Mouse (Mus musculus): Measurements from ENCODE around the gene Olfr329-ps. TPM values are rescaled to one million over a fixed set of nuclear protein-coding genes. Genes with fewer than 3 reads are reported as not detected.
"Not testable (repeated sequence)": the region's sequence is repeated elsewhere in the genome, so short reads cannot be mapped to it uniquely, and the experiment has no call there.

Olfr329-ps gene
- not detected in 2 replicates for polyA plus RNA-seq (2012; rRNA removed)

DNA sequence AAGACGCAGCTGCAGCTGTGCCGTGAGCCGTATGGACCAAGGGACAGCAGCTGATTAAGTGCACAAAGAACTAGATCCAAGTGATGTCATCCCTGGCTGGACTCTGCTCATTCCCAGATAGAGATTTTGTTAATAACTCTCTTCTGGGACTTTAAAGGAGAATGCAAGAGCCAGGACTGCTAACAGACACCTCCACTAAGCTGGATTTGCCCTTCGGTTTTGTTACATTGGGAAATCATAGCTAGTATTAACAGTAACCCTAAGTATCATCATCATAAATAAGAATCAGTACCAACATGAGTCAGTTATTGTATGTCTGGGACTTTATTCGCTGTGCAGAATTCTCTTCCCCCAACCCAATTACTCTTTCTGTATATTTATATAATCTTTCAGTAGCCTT is at the start of gene Olfr329-ps:
TSS of gene Olfr329-ps (minus strand) at position 101 of the 400 bp plus-strand sequence.
- DNase-seq (ENCODE audit: low spot score) = no peak

- DNase-seq (ENCODE audit: low spot score) = no peak
Observed at GRCm38 (mm10) chr11:58594814-58595213, 48.6 kb upstream of the Olfr329-ps start, which contains the start of gene Olfr324. Gene Olfr324 (plus strand): TSS chr11:58595114.

DNA sequence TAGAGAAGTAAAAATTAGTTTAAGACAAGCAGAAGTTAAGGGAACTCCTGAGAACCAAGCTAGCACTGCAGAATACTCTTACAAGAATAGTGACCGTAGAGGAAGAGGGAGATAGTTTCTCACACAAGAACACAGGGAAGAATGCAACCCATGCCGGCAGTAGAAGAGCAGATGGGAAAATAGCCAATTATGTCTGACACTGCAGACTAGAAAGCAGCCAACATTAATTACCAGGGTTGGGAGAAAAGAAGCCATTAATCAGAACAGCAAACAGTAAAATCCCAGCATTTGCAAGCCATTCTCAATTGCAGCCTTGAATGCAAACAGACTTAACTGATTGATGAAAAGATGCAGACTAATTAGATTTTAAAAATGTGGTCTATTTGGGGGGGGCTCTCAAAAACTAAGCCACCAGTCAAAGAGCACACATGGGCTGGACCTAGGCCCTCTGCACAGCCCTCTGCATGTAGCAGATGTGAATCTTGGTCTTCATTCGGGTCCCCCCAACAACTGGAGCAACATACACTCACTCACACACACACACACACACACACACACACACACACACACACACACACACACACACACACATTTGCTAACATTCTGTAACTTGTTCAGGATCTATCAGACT is 42.5 kb upstream of the Olfr329-ps start:
- no peak for DNase-seq (ENCODE audit: low spot score)

- no peak for DNase-seq (ENCODE audit: low spot score)
Observed at GRCm38 (mm10) chr11:58587898-58588348, 41.7 kb upstream of the Olfr329-ps start.

DNA sequence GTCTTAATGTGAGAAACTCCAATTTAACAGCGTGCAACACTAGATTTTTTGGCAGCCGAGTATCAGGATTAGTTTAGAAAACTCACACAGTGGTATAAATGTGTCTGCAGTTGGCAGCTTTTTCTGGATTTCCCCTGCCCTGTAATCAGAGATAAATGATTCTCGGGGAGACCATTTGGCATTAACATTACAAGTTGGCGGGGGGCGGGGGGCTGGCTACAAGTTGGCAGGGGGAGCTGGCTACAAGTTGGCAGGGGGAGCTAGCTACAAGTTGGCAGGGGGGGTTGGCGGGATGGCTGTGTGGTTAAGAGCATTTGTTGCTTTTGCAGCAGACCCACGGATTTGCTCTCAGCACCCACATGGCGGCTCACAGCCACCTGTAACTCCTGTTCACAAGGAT is 32.4 kb upstream of the Olfr329-ps start:
- no peak for DNase-seq (ENCODE audit: low spot score)

DNA sequence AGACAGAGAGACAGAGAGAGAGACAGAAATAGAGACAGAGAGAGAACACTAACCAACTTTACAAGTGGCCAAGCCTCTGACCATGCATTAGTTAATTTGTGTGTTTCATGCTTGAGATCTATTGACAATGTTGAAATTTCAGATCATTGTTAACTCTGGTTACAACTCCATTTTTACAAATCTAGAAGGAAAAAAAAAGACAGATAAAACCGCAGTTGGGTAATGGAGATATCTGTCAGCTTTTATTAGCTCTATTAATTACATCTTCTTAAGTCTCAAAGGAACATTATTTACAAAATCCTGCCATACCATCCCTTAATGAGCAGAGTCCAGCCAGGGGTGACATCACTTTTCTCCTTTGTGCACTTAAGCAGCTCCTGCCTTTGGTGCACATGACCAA is 31.2 kb upstream of the Olfr329-ps start, which contains the start of gene Olfr325:
TSS of gene Olfr325 (plus strand) at position 301 of the 400 bp plus-strand sequence.
- no peak for DNase-seq (ENCODE audit: low spot score)

DNA sequence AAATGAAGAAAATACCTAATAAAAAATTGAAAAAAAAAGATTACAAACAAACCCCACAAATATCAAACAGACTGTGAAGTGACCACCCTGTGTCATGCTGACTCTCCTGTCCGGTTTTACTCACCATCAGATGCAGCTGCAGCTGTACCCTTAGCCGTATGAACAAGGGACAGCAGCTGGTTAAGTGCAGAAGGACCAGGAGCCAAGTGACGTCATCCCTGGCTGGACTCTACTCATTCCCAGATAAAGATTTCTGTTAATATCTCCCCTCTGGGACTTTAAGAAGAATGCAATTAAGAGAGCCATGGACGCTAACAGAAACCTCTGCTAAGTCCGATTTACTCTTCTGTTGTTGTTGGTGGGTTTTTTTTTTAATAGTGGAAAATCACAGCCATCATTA is 24.2 kb upstream of the Olfr329-ps start, which contains the start of gene Olfr224:
TSS of gene Olfr224 (minus strand) at position 149 of the 400 bp plus-strand sequence.
- no peak for DNase-seq (ENCODE audit: low spot score)

DNA sequence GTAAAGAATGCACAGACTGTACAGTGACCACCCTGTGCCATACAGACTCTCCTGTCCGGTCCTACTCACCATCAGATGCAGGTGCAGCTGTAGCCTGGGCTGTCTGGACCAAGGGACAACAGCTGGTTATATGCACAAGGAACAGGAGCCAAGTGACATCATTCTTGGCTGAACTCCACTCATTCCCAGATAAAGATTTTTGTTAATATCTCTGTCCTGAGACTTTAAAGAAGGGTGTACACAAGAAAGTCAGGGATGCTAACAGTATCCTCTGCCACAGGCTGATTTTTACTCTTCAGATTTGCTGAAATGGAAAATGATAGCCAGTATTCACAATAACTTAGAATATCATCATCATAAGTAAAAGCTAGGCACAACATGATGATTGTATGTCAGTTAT is 9.3 kb upstream of the Olfr329-ps start, which contains the start of gene Olfr328:
TSS of gene Olfr328 (minus strand) at position 101 of the 400 bp plus-strand sequence.
- no peak for DNase-seq (ENCODE audit: low spot score)

GRCm38 (mm10) chr11:58534736-58535135 is 11.5 kb downstream of the Olfr329-ps start, which contains the start of gene Olfr330:
Gene Olfr330 (minus strand): TSS chr11:58534836.
- DNase-seq (ENCODE audit: low spot score) = not testable (repeated sequence)

- peak; percentile 34 for DNase-seq (ENCODE audit: low spot score)
Observed at GRCm38 (mm10) chr11:58519756-58520155, 26.5 kb downstream of the Olfr329-ps start.

- DNase-seq (ENCODE audit: low spot score) = peak; percentile 87
Observed at GRCm38 (mm10) chr11:58518916-58519315, 27.3 kb downstream of the Olfr329-ps start.

DNA sequence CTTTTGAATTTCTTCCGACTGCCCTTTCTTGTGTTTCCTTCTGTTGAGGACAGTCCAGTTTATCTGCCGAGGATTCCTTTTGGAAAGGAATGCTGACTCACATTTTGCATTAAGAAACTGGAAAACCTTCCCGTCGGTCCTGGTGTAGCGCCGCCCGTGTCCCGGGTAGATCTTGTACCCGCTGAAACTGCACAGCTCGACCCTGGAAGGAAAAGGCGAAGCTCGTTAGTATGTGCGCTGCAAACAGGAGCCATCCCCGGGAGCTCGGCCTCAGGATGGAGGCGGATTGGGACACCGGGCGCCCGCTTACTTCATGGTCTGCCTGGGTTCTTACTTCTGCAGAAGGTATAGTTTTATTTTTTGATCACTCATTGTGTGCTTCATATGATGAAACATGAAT is 37.2 kb downstream of the Olfr329-ps start:
- DNase-seq (ENCODE audit: low spot score) = not testable (repeated sequence)

- not testable (repeated sequence) for DNase-seq (ENCODE audit: low spot score)
Observed at GRCm38 (mm10) chr11:58502472-58502871, 43.8 kb downstream of the Olfr329-ps start, which contains the start of gene Olfr331. Gene Olfr331 (minus strand): TSS chr11:58502572.

DNA sequence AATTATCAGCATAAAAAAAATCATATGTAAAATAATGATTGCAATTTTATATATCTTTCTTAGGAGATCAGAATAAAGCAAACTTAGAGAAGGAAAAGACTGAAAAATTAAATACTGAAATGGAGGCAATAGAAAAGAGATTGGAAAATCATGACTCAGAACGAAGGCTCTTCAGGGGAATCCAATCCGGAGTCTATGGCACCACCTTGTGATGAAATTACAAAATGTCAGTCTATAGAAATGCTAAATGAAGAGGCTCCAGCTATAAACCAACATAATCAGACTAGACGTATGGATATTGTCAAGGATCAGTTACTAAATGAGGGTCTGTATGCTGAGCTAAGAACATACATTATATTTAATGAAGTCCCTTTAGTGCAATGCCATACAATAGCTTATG is 46.9 kb downstream of the Olfr329-ps start:
- no peak for DNase-seq (ENCODE audit: low spot score)

GRCm38 (mm10) chr11:58498761-58499160 is 47.5 kb downstream of the Olfr329-ps start:
- DNase-seq (ENCODE audit: low spot score) = no peak

DNA sequence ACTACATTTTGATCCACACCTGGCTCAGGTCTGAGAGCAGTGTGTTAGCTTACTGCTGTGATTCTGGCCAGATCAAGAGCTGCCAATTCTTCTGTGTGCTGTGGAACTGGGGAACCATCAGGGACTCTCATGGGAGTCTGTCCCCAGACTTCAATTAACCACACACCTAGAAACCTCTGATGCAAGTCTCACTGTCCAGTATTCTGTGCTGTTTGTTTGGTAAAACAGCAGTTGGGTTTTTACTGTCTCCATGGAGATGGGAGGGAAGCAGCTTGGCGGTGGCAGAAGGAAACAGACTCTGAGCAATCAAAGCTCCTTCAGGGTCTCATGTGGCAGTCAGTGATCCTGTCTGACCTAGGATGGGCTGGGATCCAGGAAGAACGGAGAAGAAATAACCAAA is 53.8 kb downstream of the Olfr329-ps start, which contains the start of gene Olfr332:
TSS of gene Olfr332 (minus strand) at position 101 of the 400 bp plus-strand sequence.
- DNase-seq (ENCODE audit: low spot score) = no peak

Other genes starting within 250 kb of the Olfr329-ps start
- 30.9 and 46.0 TPM in 2 replicates for gene Zfp692, start 239.4 kb downstream of the Olfr329-ps start, polyA plus RNA-seq (2012; rRNA removed)
- gene Zfp672, start 216.1 kb downstream of the Olfr329-ps start, polyA plus RNA-seq (2012; rRNA removed) = 43.2 and 48.6 TPM in 2 replicates
- gene Sh3bp5l, start 215.7 kb downstream of the Olfr329-ps start, polyA plus RNA-seq (2012; rRNA removed) = 22.0 and 23.9 TPM in 2 replicates
- 1.8 TPM in 2 replicates for gene Lypd8, start 167.4 kb downstream of the Olfr329-ps start, polyA plus RNA-seq (2012; rRNA removed)
- gene 1810065E05Rik, start 125.3 kb downstream of the Olfr329-ps start, polyA plus RNA-seq (2012; rRNA removed) = 0.07 TPM in 1 of 2 replicates, not detected in the other
- not detected in 2 replicates for gene Gm12253, start 113.9 kb downstream of the Olfr329-ps start, polyA plus RNA-seq (2012; rRNA removed)
- not detected in 2 replicates for gene Lypd9, start 93.5 kb downstream of the Olfr329-ps start, polyA plus RNA-seq (2012; rRNA removed)
- not detected in 2 replicates for gene Olfr30, start 84.2 kb downstream of the Olfr329-ps start, polyA plus RNA-seq (2012; rRNA removed)
- not detected in 2 replicates for gene Olfr332, start 53.9 kb downstream of the Olfr329-ps start, polyA plus RNA-seq (2012; rRNA removed)
- gene Olfr331, start 43.9 kb downstream of the Olfr329-ps start, polyA plus RNA-seq (2012; rRNA removed) = not detected in 2 replicates
- not detected in 2 replicates for gene Olfr330, start 11.6 kb downstream of the Olfr329-ps start, polyA plus RNA-seq (2012; rRNA removed)
- not detected in 2 replicates for gene Olfr328, start 9.2 kb upstream of the Olfr329-ps start, polyA plus RNA-seq (2012; rRNA removed)
- not detected in 2 replicates for gene Olfr224, start 24.1 kb upstream of the Olfr329-ps start, polyA plus RNA-seq (2012; rRNA removed)
- gene Olfr325, start 31.3 kb upstream of the Olfr329-ps start, polyA plus RNA-seq (2012; rRNA removed) = not detected in 2 replicates
- gene Olfr324, start 48.7 kb upstream of the Olfr329-ps start, polyA plus RNA-seq (2012; rRNA removed) = not detected in 2 replicates
- not detected in 2 replicates for gene 2210407C18Rik, start 69.7 kb upstream of the Olfr329-ps start, polyA plus RNA-seq (2012; rRNA removed)
- gene Olfr323, start 84.1 kb upstream of the Olfr329-ps start, polyA plus RNA-seq (2012; rRNA removed) = not detected in 2 replicates
- gene Trim58, start 94.0 kb upstream of the Olfr329-ps start, polyA plus RNA-seq (2012; rRNA removed) = not detected in 2 replicates
- not detected in 2 replicates for gene Olfr322, start 112.4 kb upstream of the Olfr329-ps start, polyA plus RNA-seq (2012; rRNA removed)
- gene Olfr320, start 134.7 kb upstream of the Olfr329-ps start, polyA plus RNA-seq (2012; rRNA removed) = not detected in 2 replicates
- gene Olfr319, start 152.7 kb upstream of the Olfr329-ps start, polyA plus RNA-seq (2012; rRNA removed) = not detected in 2 replicates
- gene Olfr318, start 177.6 kb upstream of the Olfr329-ps start, polyA plus RNA-seq (2012; rRNA removed) = not detected in 2 replicates
- gene Olfr317, start 192.8 kb upstream of the Olfr329-ps start, polyA plus RNA-seq (2012; rRNA removed) = not detected in 2 replicates
- gene Olfr316, start 206.3 kb upstream of the Olfr329-ps start, polyA plus RNA-seq (2012; rRNA removed) = not detected in 2 replicates
- gene Olfr315, start 226.8 kb upstream of the Olfr329-ps start, polyA plus RNA-seq (2012; rRNA removed) = not detected in 2 replicates
- not detected in 2 replicates for gene Olfr314, start 236.5 kb upstream of the Olfr329-ps start, polyA plus RNA-seq (2012; rRNA removed)